Mouse (Mus musculus): ENCODE results near the gene Selenoo. TPM values are rescaled to one million over a fixed set of nuclear protein-coding genes. Genes with fewer than 3 reads are reported as not detected.
A peak's percentile ranks its signal among the peaks of the same experiment; 100 is the strongest.

The Selenoo gene
- total RNA-seq, 2 experiments from 2014 or later, result 16.1 to 16.5 TPM

DNA sequence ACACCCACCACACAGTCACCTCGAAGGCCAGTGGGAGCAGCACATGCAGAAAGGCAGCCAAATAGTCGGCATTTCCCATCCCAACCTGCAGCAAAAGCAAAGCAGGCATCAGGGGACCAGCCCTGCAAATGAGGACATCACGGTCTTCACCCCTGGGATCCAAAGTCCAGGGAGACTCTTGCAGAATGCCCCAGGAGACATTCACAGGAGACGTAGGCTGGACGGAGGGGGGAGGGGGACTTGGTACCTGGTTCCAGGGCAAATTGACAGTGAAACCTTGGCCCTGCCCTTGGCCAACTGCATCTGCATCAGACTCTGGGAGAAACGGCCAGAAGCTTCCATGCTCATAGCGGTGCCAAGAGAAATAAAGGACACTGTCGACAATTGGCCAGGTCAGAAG lies 37.7 kb downstream of the Selenoo start:
- DNase-seq, result no peak

DNA sequence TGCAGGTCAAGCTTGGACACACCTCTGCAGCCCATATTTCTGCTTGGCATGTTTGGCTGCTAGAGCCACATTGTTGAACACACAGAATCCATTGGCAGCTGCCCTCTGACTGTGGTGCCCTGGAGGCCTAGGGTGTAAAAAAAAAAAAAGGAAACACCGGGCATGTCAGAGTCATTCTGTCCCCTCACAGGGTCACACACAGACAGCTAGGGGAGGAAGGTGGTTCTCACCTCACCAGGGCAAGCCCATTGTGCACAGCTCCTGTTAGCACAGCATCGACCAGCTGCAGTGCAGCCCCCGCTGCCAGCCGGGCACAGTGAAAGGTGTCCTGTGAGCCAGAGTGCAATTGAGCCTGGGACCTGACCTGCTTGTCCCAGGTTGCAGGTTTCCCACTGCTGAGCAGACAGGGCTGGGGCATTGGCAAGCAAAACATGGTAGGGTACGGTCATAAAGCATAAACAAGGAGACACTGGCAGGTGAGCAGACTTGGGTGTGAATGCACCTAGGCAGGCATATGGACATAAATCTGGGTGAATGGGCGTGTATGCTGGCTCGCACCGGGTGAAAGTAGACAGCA lies 38.6 kb downstream of the Selenoo start:
- DNase-seq, result no peak

DNA sequence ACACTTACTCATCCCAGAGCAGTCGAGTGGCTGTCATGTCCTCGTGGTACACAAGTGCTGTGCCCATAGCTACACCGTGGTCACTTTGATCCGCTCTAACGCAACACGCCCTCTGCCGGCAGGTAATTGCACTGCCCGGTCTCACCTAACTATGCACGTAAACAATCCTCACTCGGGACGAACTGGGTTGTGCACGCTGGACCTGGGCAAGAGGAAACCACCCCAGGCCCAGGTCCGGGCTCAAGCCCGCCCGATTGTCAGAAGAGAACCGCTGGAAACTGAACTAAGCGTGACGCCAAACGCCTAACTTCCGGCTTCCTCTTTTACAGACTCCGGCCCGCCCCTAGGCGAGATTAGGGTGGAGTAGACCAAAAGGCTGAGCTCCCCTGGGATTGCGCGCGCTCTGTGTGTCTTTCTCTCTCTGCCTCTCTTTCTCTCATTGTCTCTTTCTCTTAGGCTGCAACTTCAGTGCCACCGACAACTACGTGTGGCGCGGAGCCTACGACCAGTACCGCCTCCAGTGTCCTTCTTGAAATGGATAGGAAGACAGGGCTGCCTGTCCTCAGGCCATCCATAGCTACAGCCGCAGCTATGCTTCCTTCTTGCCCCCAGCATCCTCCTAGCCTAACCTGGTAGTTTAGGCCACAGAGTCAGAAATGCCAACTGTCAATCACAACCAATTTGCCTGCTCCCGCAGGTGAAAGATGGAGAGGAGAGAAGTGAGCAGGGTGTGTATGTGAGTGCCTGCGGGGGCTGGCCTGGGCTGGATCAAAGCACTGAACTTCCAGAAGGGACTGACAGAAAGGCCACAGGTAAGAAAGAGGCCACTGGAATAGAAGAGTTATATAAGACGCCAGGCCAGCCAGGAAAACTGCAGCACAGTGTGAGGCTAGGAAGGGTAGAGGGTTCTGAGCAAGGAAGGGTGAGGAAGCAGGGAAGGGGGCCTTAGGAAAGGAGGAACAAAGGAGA lies 39.8 kb downstream of the Selenoo start, which contains the start of gene Hdac10:
Hdac10 (minus strand) TSS at position 319 of the 969 bp plus-strand sequence.
- DNase-seq, result peak; percentile 93 to 94

DNA sequence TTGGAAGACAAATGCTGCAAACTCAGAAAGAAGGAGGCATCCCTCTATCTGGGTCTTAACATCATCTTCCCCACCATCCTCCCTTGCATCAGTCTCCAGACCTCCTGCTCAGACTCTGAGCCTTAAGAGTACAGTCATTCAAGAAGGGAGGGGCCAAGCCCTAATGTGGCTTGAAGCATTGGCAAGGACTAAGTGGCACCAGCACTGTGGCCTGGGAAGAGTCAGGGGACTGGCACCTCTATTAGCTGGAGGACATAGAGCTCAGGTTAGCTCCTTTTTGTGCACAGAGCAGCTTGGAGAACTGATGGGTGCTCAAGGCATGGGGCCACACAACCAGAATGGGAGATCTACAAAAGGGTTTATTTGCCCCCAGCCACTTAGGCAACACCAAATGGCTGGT lies 41.4 kb downstream of the Selenoo start:
- no peak for DNase-seq

DNA sequence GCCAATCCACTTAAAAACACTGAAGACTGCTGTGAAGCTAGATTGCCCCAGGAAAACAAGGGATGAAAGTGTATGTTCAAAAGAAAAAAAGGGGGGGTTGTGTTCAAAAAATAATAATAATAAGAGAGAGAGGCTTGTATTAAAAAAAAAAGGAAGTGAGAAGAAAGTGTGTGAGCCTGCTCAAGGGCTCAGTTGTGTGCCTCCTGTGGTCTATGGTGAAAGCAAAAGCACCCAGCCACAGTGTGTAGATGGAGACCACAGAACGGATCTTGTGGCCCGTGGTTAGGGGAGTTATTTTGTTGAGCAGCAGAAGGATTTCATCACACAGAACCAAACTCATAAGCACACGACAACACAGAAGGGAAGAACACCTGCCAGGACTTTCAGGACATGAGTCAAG lies 42.4 kb downstream of the Selenoo start:
- DNase-seq, result no peak

DNA sequence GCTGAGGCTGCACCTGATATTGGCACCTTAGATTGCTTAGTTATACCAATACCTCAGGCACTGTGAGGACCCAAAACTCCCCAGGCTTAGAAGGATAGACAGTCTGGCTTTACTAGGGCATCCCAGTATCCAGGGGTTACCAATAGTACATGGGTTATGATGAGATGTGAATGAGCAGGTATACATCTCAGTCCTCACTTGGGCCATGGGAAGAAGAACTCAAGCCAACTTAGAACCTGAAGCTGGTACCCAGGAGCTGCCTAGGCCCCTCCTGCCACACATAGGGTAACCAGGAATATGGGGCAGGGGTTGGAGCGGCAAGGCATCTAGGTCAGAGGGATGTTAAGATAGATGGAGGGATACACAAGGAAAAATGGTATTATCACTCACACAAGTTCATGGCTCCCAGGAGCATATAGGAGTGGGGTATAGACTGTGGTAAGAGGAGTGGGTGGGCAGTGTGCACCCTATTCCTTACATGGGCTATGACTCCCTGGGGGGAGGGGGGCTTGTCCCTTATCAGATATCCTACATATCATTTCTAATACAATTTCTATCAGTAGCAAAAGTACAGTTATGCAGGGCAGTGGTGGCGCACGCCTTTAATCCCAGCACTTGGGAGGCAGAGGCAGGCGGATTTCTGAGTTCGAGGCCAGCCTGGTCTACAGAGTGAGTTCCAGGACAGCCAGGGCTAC lies 47.7 kb downstream of the Selenoo start:
- no peak for DNase-seq

DNA sequence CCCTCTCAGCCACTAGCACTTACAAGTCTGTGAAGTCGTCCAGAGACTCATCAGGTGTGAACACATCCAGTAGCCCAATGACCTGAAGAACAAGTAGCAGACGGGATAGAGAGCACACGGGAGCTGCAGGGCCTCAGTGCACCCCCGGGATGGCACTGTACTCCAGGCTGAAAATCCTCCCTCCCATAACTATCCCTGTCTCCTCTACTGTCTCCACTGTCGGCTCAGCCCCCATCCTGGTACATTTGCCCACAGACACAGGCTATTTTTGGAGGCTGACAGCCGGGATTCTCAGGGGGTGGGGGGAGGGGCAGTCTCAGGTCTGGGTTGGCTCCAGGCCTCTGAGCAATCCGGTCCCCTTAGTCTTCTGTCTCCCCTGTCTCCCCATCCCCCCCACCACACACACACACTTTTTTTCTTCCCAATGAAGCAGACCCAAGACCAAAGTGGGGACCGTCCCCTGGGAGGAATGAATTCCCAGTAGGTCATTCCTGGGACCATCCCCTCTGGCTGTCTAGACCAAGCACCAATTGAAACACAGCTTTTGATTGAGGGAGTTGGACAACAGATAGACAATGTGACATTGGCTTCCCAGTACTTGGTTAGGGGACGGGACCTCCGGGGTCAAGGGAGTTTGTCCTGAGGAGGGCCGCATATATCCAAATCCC lies 48.6 kb downstream of the Selenoo start:
- DNase-seq, result no peak

DNA sequence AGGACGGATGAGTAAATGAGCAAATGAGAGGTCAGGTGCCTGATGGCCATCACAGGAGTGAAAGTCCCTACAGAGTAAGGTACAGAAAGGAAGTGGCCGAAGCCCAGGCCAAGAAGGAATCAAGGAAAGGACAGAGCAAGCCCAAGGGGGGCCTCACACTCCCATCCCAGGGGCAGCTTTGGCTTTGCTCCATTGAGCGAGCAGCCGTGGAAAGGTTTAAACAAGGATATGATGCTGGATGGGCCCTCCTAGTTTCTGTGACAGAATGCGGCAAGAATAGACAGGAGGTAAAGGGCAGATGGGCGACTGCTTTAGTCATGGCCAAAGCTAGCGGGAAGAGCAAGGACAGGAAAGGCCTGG lies 49.1 kb downstream of the Selenoo start:
- no peak for DNase-seq

DNA sequence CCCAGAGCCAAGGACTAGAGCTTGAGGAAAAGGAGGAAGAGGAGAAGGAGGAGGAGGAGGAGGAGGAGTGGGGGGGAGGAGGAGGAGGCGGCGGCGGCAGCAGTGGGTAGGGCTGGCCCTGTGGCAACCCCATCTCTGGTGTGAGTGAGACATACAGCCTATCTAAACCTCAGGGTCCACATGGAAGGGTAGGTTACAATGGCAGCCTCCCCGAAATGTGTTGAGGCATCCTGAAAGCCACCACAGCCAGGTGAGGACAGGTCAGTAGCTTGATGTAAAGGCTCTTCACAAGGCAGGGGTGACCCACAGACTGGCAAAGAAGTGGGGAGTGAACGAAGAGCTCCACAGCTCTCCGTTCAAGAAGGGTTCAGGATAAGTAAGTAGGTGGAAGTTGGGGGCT lies 49.6 kb downstream of the Selenoo start:
- no peak for DNase-seq

DNA sequence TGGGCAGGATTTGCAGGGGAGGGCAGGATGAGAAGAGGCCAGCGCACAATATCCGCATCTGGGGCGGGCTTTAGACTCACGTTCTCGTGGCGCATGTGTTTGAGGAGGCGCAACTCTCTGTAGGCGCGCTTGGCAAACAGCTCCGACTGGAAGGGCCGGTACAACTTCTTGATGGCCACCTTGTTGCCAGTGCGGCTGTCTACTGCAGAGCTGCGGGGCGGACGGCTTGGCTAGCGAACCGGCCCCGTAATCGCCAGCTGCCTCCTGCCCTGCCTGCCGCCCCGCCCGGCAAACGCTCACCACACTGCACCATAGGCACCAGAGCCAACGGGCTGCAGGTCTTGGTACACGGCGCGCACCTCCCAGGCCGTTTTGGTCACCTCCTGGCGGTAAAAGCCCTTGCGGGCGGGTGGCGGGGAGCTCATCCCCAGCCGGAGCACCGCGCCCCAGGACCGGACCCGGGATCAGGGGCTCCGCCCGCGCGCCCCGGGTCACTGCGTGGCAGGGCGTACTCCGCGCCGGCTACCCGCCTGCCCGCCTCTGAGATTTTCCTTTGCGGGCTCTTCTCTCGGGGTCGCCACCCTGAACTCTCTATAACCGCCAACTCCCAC lies 51.3 kb downstream of the Selenoo start:
- peak; percentile 78 to 81 for DNase-seq

DNA sequence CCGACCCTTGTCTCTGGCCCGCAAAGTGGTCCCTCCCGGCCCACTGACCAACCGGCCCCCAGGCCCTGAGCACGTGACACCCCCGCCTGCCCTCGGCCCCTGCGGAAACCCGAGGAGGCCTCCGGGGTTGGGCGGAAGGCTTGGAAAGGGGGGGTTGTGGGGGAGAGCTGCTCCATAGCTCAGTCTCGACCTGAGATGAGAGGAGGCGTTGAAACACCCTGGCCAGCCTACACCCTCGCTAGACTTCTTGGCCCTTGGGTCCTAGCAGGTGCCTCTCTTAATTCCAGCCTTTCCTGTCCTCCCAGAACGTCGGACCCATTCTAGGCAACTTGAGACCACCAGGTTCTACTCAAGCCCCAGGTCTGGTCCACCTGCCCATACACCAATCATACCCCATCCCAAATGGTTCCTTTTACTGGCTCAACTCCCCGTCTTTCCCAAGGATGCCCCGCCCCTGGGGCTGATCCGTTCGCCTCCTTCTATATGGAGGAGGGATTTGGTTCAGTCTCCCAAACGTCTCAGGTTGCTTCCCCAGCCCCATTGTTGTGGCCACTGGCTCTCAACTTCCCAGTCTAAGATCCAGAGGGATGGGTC lies 51.9 kb downstream of the Selenoo start, which contains the start of gene Mapk12:
Mapk12 (minus strand) TSS at position 45 of the 594 bp plus-strand sequence.
- DNase-seq, result peak in 1 of 2 experiments; percentile 88

DNA sequence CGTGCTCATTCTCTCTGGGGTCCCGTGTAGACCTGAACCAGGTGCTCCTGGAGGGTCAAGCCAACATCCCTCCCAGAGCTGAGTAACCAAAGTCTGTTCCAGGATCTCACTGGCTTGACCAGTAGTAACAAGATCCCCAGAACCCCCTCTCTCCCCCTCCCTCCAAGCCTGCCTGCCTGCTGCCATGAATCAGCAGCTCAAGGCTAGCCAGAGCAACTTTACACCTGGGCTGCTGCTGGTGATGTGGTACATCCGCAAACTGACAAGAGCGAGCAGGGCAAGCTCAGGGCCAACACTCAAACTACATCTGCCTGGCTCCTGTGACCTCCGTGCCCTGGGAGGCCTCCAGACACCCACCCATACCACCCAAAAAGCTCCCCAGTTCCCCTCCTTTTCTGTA lies 52.6 kb downstream of the Selenoo start:
- DNase-seq, result no peak

DNA sequence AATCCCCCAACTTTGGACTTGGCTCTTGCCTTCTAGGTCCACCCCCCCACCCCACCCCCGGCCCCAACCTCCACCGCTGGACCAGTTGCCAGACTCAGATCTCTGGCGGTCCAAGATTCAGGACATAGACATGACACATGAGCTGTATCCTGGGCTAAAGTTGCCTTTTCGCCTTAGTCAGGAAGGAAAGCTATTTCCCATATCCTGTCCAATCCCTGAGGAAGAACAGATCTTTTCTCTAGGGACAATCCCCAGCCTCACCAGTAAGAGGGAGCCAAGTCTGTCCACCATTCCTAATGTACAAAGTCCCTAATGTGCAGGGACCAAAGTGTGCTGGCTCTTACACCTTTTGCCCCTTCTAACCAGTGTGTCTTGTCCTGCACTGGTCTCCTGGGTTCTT lies 53.0 kb downstream of the Selenoo start:
- DNase-seq, result peak in 1 of 2 experiments; percentile 58

DNA sequence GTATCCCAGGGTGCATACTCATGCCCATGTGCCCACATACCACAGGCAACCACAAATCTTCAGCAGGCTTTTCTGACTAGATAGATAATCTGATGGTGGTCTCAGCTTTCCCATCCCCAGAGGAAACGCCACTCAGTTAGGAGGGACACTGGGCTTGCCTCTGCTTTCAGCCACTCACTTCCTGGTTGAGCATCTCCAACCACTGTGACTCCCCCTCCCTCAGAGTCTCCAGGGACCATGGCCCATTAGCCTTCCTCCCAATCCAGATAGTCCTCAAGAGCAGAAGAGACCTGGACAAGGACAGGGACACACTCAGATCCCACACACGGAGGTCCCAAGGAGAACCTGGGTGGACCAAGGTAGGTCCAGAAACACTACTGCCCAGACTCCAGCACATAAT lies 54.2 kb downstream of the Selenoo start:
- no peak for DNase-seq

DNA sequence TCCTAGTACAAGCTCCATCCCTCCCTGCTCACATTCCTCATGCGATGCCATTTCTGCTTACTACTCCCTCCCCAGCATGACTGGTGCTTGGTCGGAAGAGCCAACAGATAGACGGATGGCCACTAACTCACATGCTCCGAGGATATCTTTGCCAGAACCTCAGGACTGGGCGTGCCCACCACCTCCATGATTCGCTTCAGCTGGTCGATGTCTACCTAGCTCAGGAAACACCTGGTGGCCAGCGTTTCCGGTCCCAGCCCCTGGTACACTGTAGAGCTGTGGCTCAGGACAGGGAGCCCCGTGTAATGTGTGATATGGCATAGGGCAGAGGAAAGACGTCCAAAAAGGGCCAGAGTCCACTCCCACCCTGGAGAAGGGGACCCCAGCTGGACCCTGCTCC lies 56.1 kb downstream of the Selenoo start:
- no peak for DNase-seq

DNA sequence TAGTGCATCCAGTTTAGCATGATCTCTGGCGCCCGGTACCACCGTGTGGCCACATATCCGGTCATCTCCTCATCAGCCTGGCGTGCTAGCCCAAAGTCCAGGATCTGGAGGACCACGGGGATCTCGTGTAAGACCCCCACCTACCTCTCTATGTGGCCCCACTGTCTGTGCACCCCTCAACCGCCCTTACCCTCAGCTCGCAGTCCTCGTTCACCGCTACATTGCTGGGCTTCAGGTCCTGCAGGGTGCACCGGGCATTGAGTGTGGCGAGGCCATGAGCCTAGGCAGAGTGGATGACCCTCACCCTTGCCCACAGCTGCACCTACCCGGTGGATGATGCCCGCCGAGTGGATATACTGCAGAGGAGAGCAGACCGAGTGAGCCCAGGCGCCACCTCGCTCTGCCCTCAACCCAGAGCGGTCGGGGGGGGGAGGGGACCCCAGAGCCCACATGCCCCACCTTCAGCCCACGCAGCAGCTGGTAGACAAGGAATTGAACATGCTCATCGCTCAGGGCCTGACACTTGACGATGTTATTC lies 57.0 kb downstream of the Selenoo start:
- no peak for DNase-seq

DNA sequence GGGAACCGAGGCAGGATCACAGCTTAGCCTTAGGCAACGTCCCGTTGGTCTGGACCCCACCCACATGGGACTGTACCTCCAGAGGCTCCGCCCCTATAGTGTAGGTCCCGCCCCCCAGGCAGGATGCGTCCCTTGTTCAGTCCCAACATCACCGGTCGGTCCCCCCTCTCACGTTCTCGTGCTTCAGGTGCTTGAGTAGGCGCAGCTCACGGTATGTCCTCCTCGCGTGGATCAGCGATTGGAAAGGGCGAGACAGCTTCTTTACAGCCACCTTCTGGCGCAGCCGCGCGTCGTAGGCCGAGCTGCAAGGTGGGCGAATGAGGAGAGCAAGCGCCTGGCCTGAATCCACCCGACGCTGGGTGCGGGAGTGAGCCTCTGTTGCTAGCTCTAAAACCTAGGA lies 57.7 kb downstream of the Selenoo start:
- DNase-seq, result peak in 1 of 2 experiments; percentile 40

DNA sequence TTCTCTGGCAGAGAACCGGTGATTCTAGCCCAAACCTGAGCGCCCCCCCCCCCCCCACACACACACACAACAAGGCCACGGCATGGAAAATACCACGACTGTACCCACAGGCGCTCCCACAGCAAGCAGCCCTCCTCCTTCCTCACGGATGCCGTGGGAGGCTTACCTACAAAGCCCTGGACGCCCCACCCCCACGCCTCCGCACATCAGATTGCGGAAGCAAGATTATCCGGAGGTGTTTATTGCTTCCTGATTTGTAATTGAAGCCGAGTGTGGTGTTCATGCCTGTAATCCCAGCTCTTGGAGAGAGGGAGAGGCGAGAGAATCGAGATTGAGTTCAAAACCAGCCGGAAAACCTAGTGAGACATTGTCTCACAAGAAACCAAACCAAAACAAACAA lies 58.1 kb downstream of the Selenoo start:
- peak in 1 of 2 experiments; percentile 53 for DNase-seq

DNA sequence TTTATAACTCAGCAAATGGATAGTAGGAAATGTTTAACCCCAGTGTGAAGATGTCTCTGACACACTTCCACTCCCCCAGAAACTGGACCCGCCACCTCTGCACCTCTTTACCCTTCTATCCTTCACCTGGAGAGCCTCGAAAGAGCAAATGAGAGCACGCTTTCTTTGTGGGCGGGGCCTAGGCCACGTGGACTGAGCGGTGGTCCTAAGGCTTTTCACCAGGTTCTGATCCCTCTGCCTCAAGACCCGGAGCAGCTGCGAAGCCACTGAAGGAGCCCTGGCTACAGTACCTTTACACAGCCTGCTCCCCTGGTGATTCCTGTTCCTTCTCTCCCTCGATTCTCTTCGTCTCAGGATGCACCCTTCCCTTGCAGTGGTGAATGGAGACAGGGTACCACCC lies 58.6 kb downstream of the Selenoo start:
- no peak for DNase-seq

DNA sequence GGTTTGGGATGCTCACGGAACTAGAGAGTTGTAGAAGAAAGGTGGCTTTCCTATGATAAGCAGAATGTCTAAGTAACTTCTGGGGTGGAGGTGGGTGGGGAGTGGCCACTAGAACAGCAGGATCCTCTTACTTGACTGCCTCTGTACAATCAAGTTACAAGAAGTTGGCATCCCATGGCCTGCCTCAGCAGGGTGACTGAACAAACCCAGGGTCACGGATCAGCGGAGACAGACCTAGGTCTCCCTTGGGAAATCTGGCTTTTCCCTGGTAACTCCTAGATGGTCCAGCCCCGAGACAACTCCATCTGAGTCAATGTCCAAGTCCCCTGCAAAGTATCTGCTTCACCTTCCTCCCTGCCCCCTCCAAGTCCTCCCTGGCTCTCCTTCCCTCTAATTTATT lies 59.0 kb downstream of the Selenoo start:
- DNase-seq, result no peak

All from heart, adult 18-20 months (tissue).